Mouse (Mus musculus): ENCODE results near the gene Zfp78.
"Not testable (repeated sequence)": the region's sequence is repeated elsewhere in the genome, so short reads cannot be mapped to it uniquely, and the experiment has no call there.

- not testable (repeated sequence) for TF ChIP-seq CTCF (IDR thresholded peaks at IDR 0.05; ENCODE audit: control insufficient read depth, insufficient read depth, insufficient read length); MAX (IDR thresholded peaks at IDR 0.05); MYOG (IDR thresholded peaks at IDR 0.05; ENCODE audit: control insufficient read depth, extremely low read depth, insufficient read length)
Measured at GRCm38 (mm10) chr7:6368146-6368545, 5.1 kb downstream of the Zfp78 start.
